Mouse (Mus musculus) heart, embryonic 10.5 days (tissue): ENCODE measurements at regions not wholly inside any gene's neighbourhood (a gene's known extent, or its start where the extent isn't known, plus 50 kb on each side); places are given as distances from the start of the nearest gene placed in this dataset.

Experiments used
- DNase-seq: peaks from one replicate; pipeline ENCODE4 v3.0.0-alpha.2; 2017; ENCODE audit warnings: low spot score
- H3K27ac ChIP-seq: fragments of 300-500 bp; sonication (generic); 2 replicates; pipeline ENCODE4 v1.5.1; 2016; ENCODE audit warnings: mild to moderate bottlenecking
- H3K27me3 ChIP-seq: fragments of 300-500 bp; sonication (generic); 2 replicates; pipeline ENCODE4 v1.6.1; 2016; ENCODE audit warnings: mild to moderate bottlenecking; ENCODE audit not compliant: poor library complexity, insufficient read depth, severe bottlenecking
- H3K36me3 ChIP-seq: fragments of 300-500 bp; sonication (generic); 2 replicates; pipeline ENCODE4 v1.6.1; 2016; ENCODE audit warnings: mild to moderate bottlenecking, moderate library complexity
- H3K4me1 ChIP-seq: fragments of 300-500 bp; sonication (generic); 2 replicates; pipeline ENCODE4 v1.6.1; 2016; ENCODE audit warnings: mild to moderate bottlenecking
- H3K4me3 ChIP-seq: fragments of 300-500 bp; sonication (generic); 2 replicates; pipeline ENCODE4 v1.5.1; 2016; ENCODE audit warnings: mild to moderate bottlenecking, moderate library complexity
- H3K9me3 ChIP-seq: fragments of 300-500 bp; sonication (generic); 2 replicates; pipeline ENCODE4 v1.6.1; 2016; ENCODE audit warnings: mild to moderate bottlenecking, moderate library complexity
- WGBS: fragments of 180-500 bp; shearing (Covaris S2); methylation state at CpG from one replicate; pipeline ENCODE4 v1.1.7; 2016; 5-methylcytosine and 5-hydroxymethylcytosine counted together

DNA sequence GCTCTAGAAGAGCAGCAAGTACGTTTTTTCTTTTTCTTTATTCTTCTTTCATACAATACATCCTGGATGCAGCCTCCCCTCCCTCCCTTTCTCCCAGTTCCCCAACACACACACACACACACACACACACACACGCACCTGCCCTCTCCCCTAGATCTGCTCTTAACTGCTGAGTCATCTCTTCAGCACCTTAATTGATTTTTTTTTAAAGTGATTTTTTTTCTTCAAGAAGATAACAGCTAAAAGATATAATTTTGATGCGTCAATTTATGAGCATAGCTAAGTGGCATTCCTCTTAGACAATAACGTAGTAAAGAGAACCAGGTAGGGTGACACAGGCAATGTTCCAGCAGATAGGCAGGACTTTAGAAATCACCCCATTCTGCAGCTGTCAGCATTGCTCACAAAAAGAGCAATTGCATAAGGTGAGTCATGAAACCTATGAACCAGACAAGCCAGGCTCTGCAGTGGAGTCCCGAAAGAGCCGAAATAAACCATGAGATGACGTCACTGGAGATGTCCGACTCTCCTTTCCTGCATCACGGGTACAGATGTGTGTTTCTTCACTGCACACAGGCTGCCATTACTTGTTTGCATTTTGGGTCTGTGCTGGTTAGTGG, 63.9 kb upstream of the Tnrc6a start:
- H3K27ac ChIP-seq, result no peak overlapping the region

DNA sequence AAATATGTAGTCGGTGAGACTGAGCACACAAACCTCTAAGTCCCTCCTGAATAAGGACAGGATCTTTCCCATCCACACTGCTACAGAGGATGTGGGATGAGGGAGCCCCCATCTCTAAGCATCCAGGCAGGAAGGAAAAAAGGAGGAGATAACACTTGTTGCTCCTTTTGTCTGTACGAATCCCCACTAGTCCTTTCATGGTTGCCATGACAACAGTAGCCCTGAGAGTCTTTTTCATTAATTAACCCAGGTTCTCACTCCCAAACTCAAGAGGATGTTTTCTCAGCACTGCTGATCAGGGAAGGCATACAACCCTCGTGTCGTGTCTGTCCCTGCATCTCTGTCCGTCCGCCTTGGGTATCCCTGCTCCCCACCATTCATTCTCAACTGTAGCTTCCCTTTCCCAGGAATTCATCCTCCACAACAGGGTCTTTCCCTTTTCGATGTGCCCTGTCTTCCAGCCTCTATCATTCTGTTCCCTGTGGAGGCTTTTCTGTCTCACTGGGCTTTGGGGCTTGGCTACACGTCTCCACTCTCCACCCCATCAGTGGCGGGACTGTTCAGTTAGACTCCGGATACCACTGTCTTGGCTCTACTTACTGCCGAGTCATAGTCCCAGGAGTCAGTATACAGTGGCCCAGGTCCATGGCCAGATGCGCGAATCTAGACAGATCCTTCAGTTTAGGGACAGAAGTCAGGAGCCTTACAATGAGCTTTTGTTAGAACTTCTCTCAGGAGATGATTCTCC, 60.2 kb upstream of the Tnrc6a start:
- no peak overlapping the region for H3K4me3 ChIP-seq
- H3K36me3 ChIP-seq, result no peaks in the 10 kb centered on the region
- H3K27ac ChIP-seq, result no peak overlapping the region
- DNase-seq, result no peak
- H3K4me1 ChIP-seq, result no peaks in the 10 kb centered on the region
- no peaks in the 10 kb centered on the region for H3K27me3 ChIP-seq
- no peaks in the 10 kb centered on the region for H3K9me3 ChIP-seq
- 65% methylated on average over 13 of the region's 13 CpGs for WGBS

More for the DNA sequence above, 63.9 kb upstream of the Tnrc6a start:
- 88% methylated on average over 9 of the region's 9 CpGs for WGBS
- Histone ChIP-seq H3K4me1 (no peaks in the 10 kb centered on the region), H3K27me3 (no peaks in the 10 kb centered on the region), H3K36me3 (no peaks in the 10 kb centered on the region), H3K4me3 (no peak overlapping the region), H3K9me3 (no peaks in the 10 kb centered on the region)
- no peak for DNase-seq

DNA sequence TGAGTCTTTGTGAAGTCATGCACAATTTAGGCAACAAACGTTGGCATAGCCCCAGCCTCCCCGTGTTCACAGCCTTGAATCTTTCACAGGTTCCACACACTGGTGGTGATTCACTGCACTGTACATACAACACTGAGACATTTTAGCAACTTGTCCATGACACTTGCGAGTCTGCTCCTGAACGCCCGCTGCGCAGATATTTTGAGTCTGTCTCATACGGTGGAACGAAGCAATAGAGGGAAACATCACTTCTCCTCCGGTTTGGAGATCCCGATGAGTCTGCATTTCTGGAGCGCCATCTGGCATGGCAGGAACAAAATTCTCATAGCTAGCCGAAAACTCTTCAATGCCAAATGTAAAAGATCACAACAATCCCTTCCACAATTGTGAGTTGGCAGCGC, 57.7 kb upstream of the Tnrc6a start:
- no peaks in the 10 kb centered on the region for H3K9me3 ChIP-seq
- no peaks in the 10 kb centered on the region for H3K36me3 ChIP-seq
- DNase-seq, result no peak
- WGBS, result 87% methylated on average over 13 of the region's 13 CpGs
- H3K27me3 ChIP-seq, result no peaks in the 10 kb centered on the region
- H3K27ac ChIP-seq, result no peak overlapping the region
- H3K4me1 ChIP-seq, result peaks cover 17% of the 10 kb centered on the region
- H3K4me3 ChIP-seq, result no peak overlapping the region

DNA sequence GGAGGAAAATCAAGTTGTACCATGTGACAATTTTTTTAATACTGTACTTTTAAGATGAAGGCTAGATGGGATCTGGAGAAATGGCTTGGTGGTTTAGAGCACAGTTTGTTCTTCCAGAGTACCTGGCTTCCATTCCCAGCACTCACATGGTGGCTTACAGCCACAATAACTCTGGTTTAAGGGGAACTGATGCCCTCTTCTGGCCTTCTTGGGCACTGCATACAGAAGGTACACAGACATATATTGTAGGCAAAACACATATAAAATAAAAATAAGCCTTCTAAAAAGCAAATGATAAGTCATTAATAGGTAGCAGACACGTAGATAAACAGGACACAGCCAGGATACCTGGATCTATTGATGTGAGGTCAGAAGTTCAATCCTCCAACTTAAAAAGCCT, 56.3 kb upstream of the Tnrc6a start:
- Histone ChIP-seq H3K4me3 (no peak overlapping the region), H3K27ac (no peak overlapping the region), H3K9me3 (no peaks in the 10 kb centered on the region), H3K36me3 (no peaks in the 10 kb centered on the region), H3K27me3 (no peaks in the 10 kb centered on the region), H3K4me1 (peaks cover 18% of the 10 kb centered on the region)
- WGBS, result 78% methylated on average over 1 of the region's 1 CpGs
- no peak for DNase-seq

DNA sequence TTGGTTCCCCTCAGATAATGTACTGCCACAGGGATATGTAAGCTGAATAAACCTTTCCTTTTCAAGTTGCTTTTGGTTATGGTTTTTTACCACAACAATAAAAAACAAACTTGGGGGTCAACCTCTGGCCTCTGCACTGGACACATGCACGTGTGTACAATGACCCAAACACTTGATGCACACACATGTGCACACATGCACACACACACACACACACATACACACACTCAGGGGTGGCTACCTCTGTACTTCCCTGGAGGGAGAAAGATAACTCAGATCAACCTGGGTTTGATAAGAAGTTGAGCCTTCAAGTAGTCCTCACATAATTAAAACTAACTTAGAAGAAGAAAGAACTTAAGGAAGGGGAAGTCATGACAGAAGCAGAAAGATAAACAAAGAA, 55.4 kb upstream of the Tnrc6a start:
- Histone ChIP-seq H3K27me3 (no peaks in the 10 kb centered on the region), H3K4me3 (no peak overlapping the region), H3K9me3 (no peaks in the 10 kb centered on the region), H3K4me1 (peaks cover 18% of the 10 kb centered on the region), H3K36me3 (no peaks in the 10 kb centered on the region), H3K27ac (no peak overlapping the region)
- WGBS, result 77% methylated on average over 1 of the region's 1 CpGs
- no peak for DNase-seq

DNA sequence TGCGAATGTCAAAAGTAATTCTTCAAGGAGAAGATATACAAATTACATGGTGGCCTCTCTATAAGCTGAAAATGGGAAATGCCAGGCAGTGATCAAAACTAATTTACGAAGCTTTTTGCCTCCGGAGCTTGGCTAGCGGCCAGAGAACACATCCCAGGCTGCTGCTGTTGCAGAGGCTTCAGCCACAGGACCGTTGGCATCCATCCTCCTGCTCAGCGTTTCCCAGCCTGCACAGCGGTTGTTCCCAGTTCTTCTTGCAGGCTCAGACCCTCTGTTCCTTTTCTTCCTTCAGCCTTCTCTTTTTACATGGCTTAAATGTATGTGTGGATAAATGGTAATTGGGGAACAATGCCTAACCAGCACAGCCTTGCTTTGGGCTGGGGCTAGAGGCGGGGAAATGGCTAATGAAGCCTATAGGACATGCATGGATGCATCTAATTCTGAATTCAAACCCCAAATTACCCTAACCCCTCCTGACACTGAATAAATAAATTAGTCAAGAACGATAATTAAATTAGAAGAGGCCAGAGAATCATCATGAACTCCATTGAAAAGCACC, 54.9 kb upstream of the Tnrc6a start:
- Histone ChIP-seq H3K36me3 (no peaks in the 10 kb centered on the region), H3K9me3 (no peaks in the 10 kb centered on the region), H3K4me1 (peaks cover 18% of the 10 kb centered on the region), H3K27ac (peak overlapping the region; percentile 36; the same call in 1 of the 2 replicates), H3K4me3 (no peak overlapping the region), H3K27me3 (no peaks in the 10 kb centered on the region)
- no peak for DNase-seq
- 64% methylated on average over 9 of the region's 9 CpGs for WGBS

DNA sequence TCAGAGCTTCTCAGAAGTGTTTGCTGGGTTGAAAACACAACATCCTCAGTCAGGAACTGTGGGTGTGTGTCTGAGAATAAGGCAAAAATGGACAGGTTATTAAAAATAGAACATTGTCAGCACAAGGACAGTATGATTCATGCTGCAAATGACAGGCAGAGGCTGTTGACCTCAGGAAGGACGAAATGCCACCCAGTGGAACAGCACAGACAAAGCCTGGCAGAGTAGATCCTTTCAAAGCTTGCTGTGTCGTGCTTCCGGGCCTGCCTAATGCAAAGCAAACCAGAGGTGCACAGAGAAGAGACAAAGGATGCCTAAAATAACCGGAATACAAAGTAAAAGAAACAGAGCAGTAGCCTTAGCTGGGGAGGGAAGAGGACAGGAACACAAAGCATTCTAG, 54.4 kb upstream of the Tnrc6a start:
- Histone ChIP-seq H3K27ac (peak overlapping the region; percentile 36; the same call in 1 of the 2 replicates), H3K4me1 (peaks cover 18% of the 10 kb centered on the region), H3K36me3 (no peaks in the 10 kb centered on the region), H3K27me3 (no peaks in the 10 kb centered on the region), H3K4me3 (no peak overlapping the region), H3K9me3 (no peaks in the 10 kb centered on the region)
- 28% methylated on average over 4 of the region's 4 CpGs for WGBS
- DNase-seq, result no peak

DNA sequence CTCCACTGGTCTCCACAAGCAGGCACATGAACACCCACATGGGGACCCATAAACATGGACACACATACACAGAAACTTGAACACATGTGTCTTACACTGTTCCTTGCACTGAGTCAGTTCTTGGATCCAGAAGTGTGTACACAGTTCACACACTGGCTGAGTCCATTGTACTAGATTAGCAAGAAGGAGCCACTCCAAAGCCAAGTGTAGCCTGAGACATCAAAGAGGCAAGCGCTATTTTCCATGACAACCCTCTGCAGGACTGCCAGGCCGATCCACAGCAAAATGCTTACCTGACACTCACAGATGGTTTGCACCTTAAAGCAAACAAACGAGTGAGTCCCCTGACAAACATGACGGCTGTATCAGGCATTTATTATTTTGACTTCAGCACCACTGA, 52.8 kb upstream of the Tnrc6a start:
- no peaks in the 10 kb centered on the region for H3K36me3 ChIP-seq
- 63% methylated on average over 4 of the region's 4 CpGs for WGBS
- no peaks in the 10 kb centered on the region for H3K9me3 ChIP-seq
- peaks cover 18% of the 10 kb centered on the region for H3K4me1 ChIP-seq
- H3K27ac ChIP-seq, result no peak overlapping the region
- no peak overlapping the region for H3K4me3 ChIP-seq
- no peaks in the 10 kb centered on the region for H3K27me3 ChIP-seq
- DNase-seq, result no peak
